Mouse (Mus musculus) stomach, postnatal 0 days (tissue): Measurements from ENCODE around the gene Zfp786. TPM values are rescaled to one million over a fixed set of nuclear protein-coding genes. Genes with fewer than 3 reads are reported as not detected.

ENCODE experiments used
- ATAC-seq: fragments of 200-750 bp; cut with Nextera tagmentation; 2 replicates; pipeline ENCODE4 v1.8.0; 2017; ENCODE audit not compliant: low FRiP score, low TSS enrichment
- DNase-seq: peaks from one replicate; pipeline ENCODE4 v3.0.0-alpha.2; 2016; ENCODE audit warnings: low spot score
- H3K27ac ChIP-seq: fragments of 300-500 bp; sonication (generic); replicated peaks from 2 replicates; pipeline ENCODE4 v1.5.1; 2014; ENCODE audit warnings: mild to moderate bottlenecking, control low read depth
- H3K27me3 ChIP-seq: fragments of 300-500 bp; sonication (generic); 2 replicates; pipeline ENCODE4 v1.6.1; 2014; ENCODE audit warnings: low read length; ENCODE audit not compliant: control insufficient read depth, insufficient read depth
- H3K36me3 ChIP-seq: fragments of 300-500 bp; sonication (generic); 2 replicates; pipeline ENCODE4 v1.6.1; 2014; ENCODE audit warnings: low read length, mixed read lengths; ENCODE audit not compliant: control insufficient read depth, insufficient read depth
- H3K4me1 ChIP-seq: fragments of 300-500 bp; sonication (generic); replicated peaks from 2 replicates; pipeline ENCODE4 v1.6.1; 2014; ENCODE audit warnings: antibody characterized with exemption; ENCODE audit not compliant: control insufficient read depth, insufficient read depth
- H3K4me2 ChIP-seq: fragments of 300-500 bp; sonication (generic); replicated peaks from 2 replicates; pipeline ENCODE4 v1.6.1; 2014; ENCODE audit warnings: low read depth, mild to moderate bottlenecking, control low read depth, moderate library complexity
- H3K4me3 ChIP-seq: fragments of 300-500 bp; sonication (generic); 2 replicates; pipeline ENCODE4 v1.5.1; 2014; ENCODE audit warnings: low read depth, low read length, control low read depth
- H3K9ac ChIP-seq: fragments of 300-500 bp; sonication (generic); 2 replicates; pipeline ENCODE4 v1.6.1; 2014; ENCODE audit warnings: mild to moderate bottlenecking, low read length, control low read depth, mixed read lengths
- H3K9me3 ChIP-seq: fragments of 300-500 bp; sonication (generic); 2 replicates; pipeline ENCODE4 v1.6.1; 2016; ENCODE audit warnings: low read length; ENCODE audit not compliant: control insufficient read depth
- CTCF ChIP-seq: IDR thresholded peaks from 2 replicates; pipeline ENCODE4 v1.5.1; 2016; ENCODE audit warnings: antibody characterized with exemption, low read depth, mild to moderate bottlenecking, moderate library complexity
- EP300 ChIP-seq: optimal IDR thresholded peaks from 2 replicates; pipeline ENCODE3; 2016; ENCODE audit warnings: antibody characterized with exemption
- WGBS: fragments of 180-500 bp; shearing (Covaris S2); extraction: QIAGEN DNeasy Blood & Tissue Kit; methylation state at CpG from one replicate; pipeline ENCODE4 v1.1.7; 2014; 5-methylcytosine and 5-hydroxymethylcytosine counted together
- polyA plus RNA-seq: library from polyadenylated mRNA; unstranded; fragments of >200 nt; fragmentation: Nextera tagmentation; extraction: Ambion mirVana; gene quantifications from 2 replicates; pipeline ENCODE4 v1.2.1, GENCODE M21; 2015

Zfp786 gene
- polyA plus RNA-seq, 1 experiment from 2014 or later = 1.1 TPM

DNA sequence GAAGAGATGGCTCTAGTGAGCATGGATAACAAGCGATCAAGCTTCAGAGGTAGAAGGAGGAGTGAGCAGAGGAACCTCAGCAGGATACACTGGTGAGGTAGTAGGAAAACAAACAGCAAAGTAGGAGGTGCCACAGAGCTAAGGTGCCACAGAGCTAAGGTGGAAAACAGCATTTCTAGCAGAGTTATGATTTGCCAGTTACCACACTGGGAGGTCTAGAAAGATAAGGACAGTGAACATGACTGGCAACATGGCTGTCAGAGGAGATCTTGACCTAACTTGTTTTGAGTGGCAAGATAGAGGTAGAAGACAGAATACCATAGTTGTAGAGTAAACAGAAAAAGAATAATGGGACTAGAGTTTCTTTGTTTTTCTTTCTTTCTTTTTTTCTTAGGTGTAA is 11.7 kb upstream of the Zfp786 start:
- Histone ChIP-seq H3K9me3 (no peaks in the 10 kb centered on the region), H3K36me3 (no peaks in the 10 kb centered on the region; the same call in 1 of the 2 replicates), H3K27me3 (no peaks in the 10 kb centered on the region), H3K4me3 (no peak overlapping the region), H3K4me1 (no peaks in the 10 kb centered on the region), H3K27ac (no peak overlapping the region), H3K4me2 (no peak overlapping the region), H3K9ac (no peak overlapping the region)
- 86% methylated on average over 1 of the region's 1 CpGs for WGBS
- no peak for ATAC-seq
- no peak for TF ChIP-seq EP300
- no peak for TF ChIP-seq CTCF
- no peak for DNase-seq

DNA sequence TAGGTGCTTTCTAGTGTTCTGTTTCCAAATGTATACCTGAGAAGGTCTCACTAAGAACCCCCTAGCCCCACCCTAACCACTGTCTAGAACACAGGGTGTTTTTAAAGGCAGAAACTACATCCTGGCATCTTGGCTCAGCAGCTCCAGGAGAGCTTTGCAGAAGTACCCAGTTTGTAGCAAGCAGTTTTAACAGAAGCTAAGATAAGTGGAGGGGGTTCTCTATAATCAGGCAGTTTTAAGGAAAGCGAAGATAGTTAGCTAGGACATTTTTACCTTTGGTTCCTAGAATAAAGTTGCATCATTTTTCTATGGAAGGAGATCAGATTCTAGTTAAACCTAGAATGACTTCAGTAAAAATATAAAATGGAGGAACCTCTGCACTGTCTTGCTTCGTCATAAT is 11.2 kb upstream of the Zfp786 start:
- H3K4me3 ChIP-seq = no peak overlapping the region
- H3K9me3 ChIP-seq = no peaks in the 10 kb centered on the region
- no peaks in the 10 kb centered on the region for H3K27me3 ChIP-seq
- no peak for DNase-seq
- no peaks in the 10 kb centered on the region; the same call in 1 of the 2 replicates for H3K36me3 ChIP-seq
- H3K9ac ChIP-seq = no peak overlapping the region
- no peak overlapping the region for H3K27ac ChIP-seq
- TF ChIP-seq CTCF (no peak), EP300 (no peak)
- no peaks in the 10 kb centered on the region for H3K4me1 ChIP-seq
- 93% methylated on average over 2 of the region's 2 CpGs for WGBS
- H3K4me2 ChIP-seq = no peak overlapping the region
- ATAC-seq = no peak

- Histone ChIP-seq H3K4me3 (no peak overlapping the region), H3K27me3 (no peaks in the 10 kb centered on the region), H3K4me1 (no peaks in the 10 kb centered on the region), H3K4me2 (no peak overlapping the region), H3K9me3 (no peaks in the 10 kb centered on the region), H3K9ac (no peak overlapping the region), H3K36me3 (no peaks in the 10 kb centered on the region; the same call in 1 of the 2 replicates), H3K27ac (no peak overlapping the region)
- ATAC-seq = no peak
- no peak for DNase-seq
- WGBS = 100% methylated on average over 1 of the region's 1 CpGs
- TF ChIP-seq CTCF (no peak), EP300 (no peak)
These were observed 10.4 kb upstream of the Zfp786 start for GRCm38 (mm10) chr6:47841077-47841476.

- no peak overlapping the region for H3K4me2 ChIP-seq
- H3K36me3 ChIP-seq = no peaks in the 10 kb centered on the region
- TF ChIP-seq EP300 (no peak), CTCF (no peak)
- H3K9ac ChIP-seq = no peak overlapping the region
- no peak overlapping the region for H3K27ac ChIP-seq
- DNase-seq (no peak), ATAC-seq (no peak)
- no peak overlapping the region for H3K4me3 ChIP-seq
- no peaks in the 10 kb centered on the region for H3K9me3 ChIP-seq
- no peaks in the 10 kb centered on the region for H3K27me3 ChIP-seq
- WGBS = 55% methylated on average over 2 of the region's 2 CpGs
- no peaks in the 10 kb centered on the region for H3K4me1 ChIP-seq
These were observed 7.0 kb upstream of the Zfp786 start for GRCm38 (mm10) chr6:47837630-47838029.

- Histone ChIP-seq H3K27me3 (no peaks in the 10 kb centered on the region), H3K4me1 (no peaks in the 10 kb centered on the region), H3K9ac (peak overlapping the region; percentile 94), H3K27ac (peak overlapping the region; percentile 98), H3K4me3 (peak overlapping the region; percentile 96), H3K36me3 (no peaks in the 10 kb centered on the region), H3K4me2 (peak overlapping the region; percentile 75), H3K9me3 (no peaks in the 10 kb centered on the region)
- TF ChIP-seq CTCF (no peak), EP300 (no peak)
- ATAC-seq (peak; percentile 59), DNase-seq (peak; percentile 66)
- 0% methylated on average over 47 of the region's 49 CpGs for WGBS
These were observed 5.4 kb upstream of the Zfp786 start for GRCm38 (mm10) chr6:47835984-47836521.

GRCm38 (mm10) chr6:47835482-47835983 is 4.9 kb upstream of the Zfp786 start, which contains the start of gene Zfp398:
Gene Zfp398, plus strand, starts transcription at chr6:47835661.
- peak within 1 kb of the TSS; percentile 94 for H3K9ac ChIP-seq
- no peaks in the 10 kb centered on the region for H3K36me3 ChIP-seq
- TF ChIP-seq EP300 (peak; percentile 59), CTCF (peak; percentile 99)
- under 1% methylated on average over 49 of the region's 52 CpGs for WGBS
- no peaks in the 10 kb centered on the region for H3K27me3 ChIP-seq
- no peaks in the 10 kb centered on the region for H3K4me1 ChIP-seq
- H3K9me3 ChIP-seq = no peaks in the 10 kb centered on the region
- ATAC-seq (peak; percentile 97), DNase-seq (peak; percentile 96)
- H3K27ac ChIP-seq = peak within 1 kb of the TSS; percentile 98
- peak within 1 kb of the TSS; percentile 96 for H3K4me3 ChIP-seq
- peak within 1 kb of the TSS; percentile 75 for H3K4me2 ChIP-seq
